Mouse (Mus musculus) hematopoietic stem cell, adult 5-6 weeks (primary cell): ENCODE data around the gene Mcts2. TPM values are rescaled to one million over a fixed set of nuclear protein-coding genes. Genes with fewer than 3 reads are reported as not detected.

ENCODE experiments used
- ATAC-seq, 2 experiments: fragments of 125-278 bp in 1 of 2; replicated peaks in 1 of 2; 2 replicates each; pipeline ENCODE4 v1.8.0; 2016 to 2017; ENCODE audit warnings: inconsistent platforms in 2 of 2, mild to moderate bottlenecking in 2 of 2, moderate number of reproducible peaks in 2 of 2, low read depth in 1 of 2, moderate TSS enrichment in 1 of 2; ENCODE audit not compliant: low FRiP score in 2 of 2, poor library complexity in 2 of 2, severe bottlenecking in 2 of 2, insufficient read depth in 1 of 2, low TSS enrichment in 1 of 2
- total RNA-seq: library from RNA; stranded (forward); fragments of 172-1452, 232-1000 nt; gene quantifications from 2 replicates; pipeline ENCODE4 v1.2.3, GENCODE M21; 2017

The Mcts2 gene
- total RNA-seq, 1 experiment from 2014 or later: 15.0 TPM

- ATAC-seq: peak in 1 of 2 experiments; percentile 50; a peak in 1 of 4 replicates
Observed at GRCm38 (mm10) chr2:152678302-152678701, 8.5 kb upstream of the Mcts2 start.

- no peak for ATAC-seq
Observed at GRCm38 (mm10) chr2:152678925-152679324, 7.9 kb upstream of the Mcts2 start.

- no peak for ATAC-seq
Observed at GRCm38 (mm10) chr2:152679701-152680355, 7.0 kb upstream of the Mcts2 start.

GRCm38 (mm10) chr2:152683086-152683485 is 3.7 kb upstream of the Mcts2 start:
- ATAC-seq: no peak

GRCm38 (mm10) chr2:152686399-152686798 is 436 bp upstream of the Mcts2 start:
- no peak for ATAC-seq

GRCm38 (mm10) chr2:152691564-152692217 is 4.9 kb downstream of the Mcts2 start:
- ATAC-seq: no peak

GRCm38 (mm10) chr2:152693233-152693632 is 6.4 kb downstream of the Mcts2 start:
- peak; percentile 55 to 64; a peak in 1 of 4 replicates for ATAC-seq

GRCm38 (mm10) chr2:152693735-152694134 is 6.9 kb downstream of the Mcts2 start:
- ATAC-seq: no peak

- no peak for ATAC-seq
Observed at GRCm38 (mm10) chr2:152694708-152695107, 7.9 kb downstream of the Mcts2 start.

GRCm38 (mm10) chr2:152696016-152696415 is 9.2 kb downstream of the Mcts2 start:
- no peak for ATAC-seq

GRCm38 (mm10) chr2:152696476-152697164 is 9.8 kb downstream of the Mcts2 start:
- peak; percentile 75 to 81 for ATAC-seq

- ATAC-seq: no peak
Observed at GRCm38 (mm10) chr2:152700138-152700537, 13.3 kb downstream of the Mcts2 start.

GRCm38 (mm10) chr2:152700725-152701124 is 13.9 kb downstream of the Mcts2 start:
- no peak for ATAC-seq

- no peak for ATAC-seq
Observed at GRCm38 (mm10) chr2:152703596-152704255, 16.9 kb downstream of the Mcts2 start.

- ATAC-seq: no peak
Observed at GRCm38 (mm10) chr2:152704256-152704605, 17.4 kb downstream of the Mcts2 start.

- ATAC-seq: no peak
Observed at GRCm38 (mm10) chr2:152704811-152705370, 18.1 kb downstream of the Mcts2 start.

- ATAC-seq: no peak
Observed at GRCm38 (mm10) chr2:152705993-152706571, 19.2 kb downstream of the Mcts2 start.
